Mouse (Mus musculus): ENCODE results near the gene Enox1.

DNA sequence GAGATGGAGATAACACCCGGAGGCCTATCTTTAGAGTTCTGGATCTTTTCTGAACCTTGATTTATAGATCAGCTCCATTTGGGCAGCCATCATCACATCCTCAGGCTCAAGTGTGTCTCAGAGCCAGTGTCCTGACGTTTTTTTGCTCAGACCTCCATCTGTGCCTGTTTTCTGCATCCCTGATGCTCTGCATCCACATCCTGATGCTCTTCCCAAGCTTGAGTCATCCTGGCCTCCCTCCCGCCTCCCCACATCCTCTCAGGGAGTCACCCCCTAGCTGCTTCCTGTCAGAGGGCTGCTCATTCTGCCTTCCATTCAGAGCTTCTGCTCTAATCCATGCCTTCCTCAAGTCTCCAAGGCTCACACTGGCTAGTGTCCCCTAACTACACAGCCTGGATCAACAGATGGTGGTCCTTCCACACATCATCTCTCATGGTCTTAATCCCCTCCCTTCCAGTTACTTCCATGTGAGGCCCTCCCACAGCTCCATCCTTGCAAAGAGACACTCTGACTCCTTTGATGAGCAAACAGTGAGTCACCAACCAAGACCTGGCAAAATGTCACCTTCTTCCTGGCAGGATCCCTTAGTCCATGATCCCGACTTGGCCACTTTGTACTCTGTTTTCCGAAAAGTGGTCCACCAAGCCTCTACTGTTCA, 451.7 kb downstream of the Enox1 start:
- TF ChIP-seq CTCF (conservative IDR thresholded peaks at IDR 0.05; ENCODE audit: insufficient read depth, insufficient read length, low read depth, low read length) (no peak), POLR2A (IDR thresholded peaks at IDR 0.05; ENCODE audit: low read depth, low read length) (no peak)

Measured in kidney, adult 2 months (tissue).